Mouse (Mus musculus): ENCODE measurements around the gene Ankrd27. TPM values are rescaled to one million over a fixed set of nuclear protein-coding genes. Genes with fewer than 3 reads are reported as not detected.

Ankrd27 gene
- polyA plus RNA-seq, 1 experiment, result 20.7 TPM

- Histone ChIP-seq H3K4me3 (replicated peaks; ENCODE audit: control insufficient read depth, low read depth, low read length) (no peak overlapping the region), H3K27ac (ENCODE audit: control insufficient read depth, insufficient read depth, low read depth, low read length, poor library complexity) (no peak overlapping the region), H3K4me1 (ENCODE audit: control insufficient read depth, insufficient read depth, low read length) (no peaks in the 10 kb centered on the region; the same call in 1 of the 2 replicates)
- 77% methylated on average over 6 of the region's 6 CpGs for WGBS
- TF ChIP-seq CTCF (IDR thresholded peaks at IDR 0.05; ENCODE audit: control insufficient read depth, insufficient read depth, low read length) (no peak), POLR2A (IDR thresholded peaks at IDR 0.05; ENCODE audit: borderline replicate concordance, control insufficient read depth, low read depth, low read length) (no peak)
Measured at GRCm38 (mm10) chr7:35683409-35684122, 97.5 kb downstream of the Ankrd27 start.

GRCm38 (mm10) chr7:35686216-35686615 lies 100.2 kb downstream of the Ankrd27 start:
- no peak for TF ChIP-seq POLR2A (IDR thresholded peaks at IDR 0.05; ENCODE audit: borderline replicate concordance, control insufficient read depth, low read depth, low read length)
- H3K27ac ChIP-seq (ENCODE audit: control insufficient read depth, insufficient read depth, low read depth, low read length, poor library complexity), result no peak overlapping the region
- 85% methylated on average over 11 of the region's 11 CpGs for WGBS

GRCm38 (mm10) chr7:35686756-35687155 lies 100.7 kb downstream of the Ankrd27 start:
- no peak overlapping the region for H3K4me3 ChIP-seq (replicated peaks; ENCODE audit: control insufficient read depth, low read depth, low read length)
- WGBS, result 32% methylated on average over 13 of the region's 13 CpGs
- H3K27ac ChIP-seq (ENCODE audit: control insufficient read depth, insufficient read depth, low read depth, low read length, poor library complexity), result no peak overlapping the region
- TF ChIP-seq POLR2A (IDR thresholded peaks at IDR 0.05; ENCODE audit: borderline replicate concordance, control insufficient read depth, low read depth, low read length), result no peak
- TF ChIP-seq CTCF (IDR thresholded peaks at IDR 0.05; ENCODE audit: control insufficient read depth, insufficient read depth, low read length), result peak; percentile 88
- no peaks in the 10 kb centered on the region; the same call in 1 of the 2 replicates for H3K4me1 ChIP-seq (ENCODE audit: control insufficient read depth, insufficient read depth, low read length)

More at GRCm38 (mm10) chr7:35686216-35686615, 100.2 kb downstream of the Ankrd27 start:
- H3K4me3 ChIP-seq (replicated peaks; ENCODE audit: control insufficient read depth, low read depth, low read length), result no peak overlapping the region
- H3K4me1 ChIP-seq (ENCODE audit: control insufficient read depth, insufficient read depth, low read length), result no peaks in the 10 kb centered on the region; the same call in 1 of the 2 replicates

- H3K4me1 ChIP-seq (ENCODE audit: control insufficient read depth, insufficient read depth, low read length), result no peaks in the 10 kb centered on the region; the same call in 1 of the 2 replicates
- no peak overlapping the region for H3K27ac ChIP-seq (ENCODE audit: control insufficient read depth, insufficient read depth, low read depth, low read length, poor library complexity)
- H3K4me3 ChIP-seq (replicated peaks; ENCODE audit: control insufficient read depth, low read depth, low read length), result no peak overlapping the region
- WGBS, result 58% methylated on average over 10 of the region's 10 CpGs
- TF ChIP-seq CTCF (IDR thresholded peaks at IDR 0.05; ENCODE audit: control insufficient read depth, insufficient read depth, low read length) (no peak), POLR2A (IDR thresholded peaks at IDR 0.05; ENCODE audit: borderline replicate concordance, control insufficient read depth, low read depth, low read length) (no peak)
Measured at GRCm38 (mm10) chr7:35687229-35687628, 101.2 kb downstream of the Ankrd27 start.

GRCm38 (mm10) chr7:35688276-35688675 lies 102.2 kb downstream of the Ankrd27 start:
- Histone ChIP-seq H3K27ac (ENCODE audit: control insufficient read depth, insufficient read depth, low read depth, low read length, poor library complexity) (no peak overlapping the region), H3K4me3 (replicated peaks; ENCODE audit: control insufficient read depth, low read depth, low read length) (no peak overlapping the region), H3K4me1 (ENCODE audit: control insufficient read depth, insufficient read depth, low read length) (no peaks in the 10 kb centered on the region; the same call in 1 of the 2 replicates)
- WGBS, result 90% methylated on average over 9 of the region's 9 CpGs
- TF ChIP-seq CTCF (IDR thresholded peaks at IDR 0.05; ENCODE audit: control insufficient read depth, insufficient read depth, low read length), result no peak
- no peak for TF ChIP-seq POLR2A (IDR thresholded peaks at IDR 0.05; ENCODE audit: borderline replicate concordance, control insufficient read depth, low read depth, low read length)

Other genes starting within 250 kb of the Ankrd27 start
- 7.3 and 8.2 TPM in 2 replicates for gene Faap24, start 189.4 kb upstream of the Ankrd27 start, polyA plus RNA-seq (2011; ENCODE audit: insufficient read depth, insufficient read length, low replicate concordance, missing spikeins)
- gene Cep89, start 189.2 kb upstream of the Ankrd27 start, polyA plus RNA-seq (2011; ENCODE audit: insufficient read depth, insufficient read length, low replicate concordance, missing spikeins), result 39.2 and 54.7 TPM in 2 replicates
- gene Slc7a9, start 137.4 kb upstream of the Ankrd27 start, polyA plus RNA-seq (2011; ENCODE audit: insufficient read depth, insufficient read length, low replicate concordance, missing spikeins), result not detected in 2 replicates
- gene Tdrd12, start 48.5 kb upstream of the Ankrd27 start, polyA plus RNA-seq (2011; ENCODE audit: insufficient read depth, insufficient read length, low replicate concordance, missing spikeins), result 2.3 TPM in 1 of 2 replicates, not detected in the other
- 29.6 and 39.4 TPM in 2 replicates for gene Nudt19, start 29.9 kb upstream of the Ankrd27 start, polyA plus RNA-seq (2011; ENCODE audit: insufficient read depth, insufficient read length, low replicate concordance, missing spikeins)
- 0.29 and 0.45 TPM in 2 replicates for gene Rgs9bp, start 662 bp upstream of the Ankrd27 start, polyA plus RNA-seq (2011; ENCODE audit: insufficient read depth, insufficient read length, low replicate concordance, missing spikeins)
- gene Pdcd5, start 61.3 kb downstream of the Ankrd27 start, polyA plus RNA-seq (2011; ENCODE audit: insufficient read depth, insufficient read length, low replicate concordance, missing spikeins), result 53.5 and 89.4 TPM in 2 replicates
- gene Dpy19l3, start 168.2 kb downstream of the Ankrd27 start, polyA plus RNA-seq (2011; ENCODE audit: insufficient read depth, insufficient read length, low replicate concordance, missing spikeins), result 1.8 and 3.1 TPM in 2 replicates
- gene Zfp507, start 216.8 kb downstream of the Ankrd27 start, polyA plus RNA-seq (2011; ENCODE audit: insufficient read depth, insufficient read length, low replicate concordance, missing spikeins), result 4.9 and 12.2 TPM in 2 replicates